Mouse (Mus musculus) mesoderm, embryonic 11.5 days (tissue): ENCODE data around the gene 1700011L22Rik.

Source experiments
- DNase-seq: peaks from one replicate; pipeline ENCODE4 v3.0.0-alpha.2; 2012; ENCODE audit warnings: low read depth, low spot score

The 1700011L22Rik gene

DNA sequence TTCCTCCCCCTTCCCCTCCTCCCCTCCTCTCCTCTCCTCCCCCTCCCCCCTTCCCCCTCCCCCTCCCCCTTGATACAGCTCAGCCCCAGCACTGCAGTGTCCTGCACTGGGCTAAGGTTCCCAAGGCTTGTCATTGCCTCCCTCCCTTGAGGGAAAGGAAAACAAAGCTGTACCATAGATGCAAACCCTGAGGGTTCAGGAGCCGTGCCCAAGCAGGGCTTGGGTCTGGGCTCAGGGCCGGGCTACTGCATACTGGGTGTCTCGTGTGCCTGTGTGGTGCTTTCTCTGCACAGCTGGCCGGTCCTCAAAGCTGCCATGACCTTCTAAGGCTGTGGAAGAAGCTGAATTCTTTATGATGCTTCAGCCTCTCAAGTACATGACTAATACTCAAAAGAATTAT lies 74.8 kb downstream of the 1700011L22Rik start:
- no peak for DNase-seq

DNA sequence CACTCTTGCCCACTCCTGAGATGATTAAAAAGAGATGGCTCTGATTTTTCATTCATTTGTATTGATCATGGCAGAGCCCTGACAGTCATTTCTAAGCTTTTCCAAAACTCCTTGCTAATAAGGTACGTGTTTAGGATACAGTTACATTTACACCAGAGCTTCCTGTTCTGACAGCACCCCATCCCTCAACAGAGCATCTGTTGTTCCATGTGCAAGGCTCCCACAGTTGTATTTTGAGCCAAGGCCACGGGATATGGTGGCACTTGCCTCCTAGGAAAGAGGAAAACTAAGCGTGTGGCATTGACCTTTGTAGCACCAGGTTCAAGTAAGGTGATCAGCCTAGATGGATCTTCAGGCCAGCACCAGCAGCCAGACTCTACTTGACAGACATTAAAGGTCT lies 83.1 kb downstream of the 1700011L22Rik start:
- DNase-seq, result no peak

DNA sequence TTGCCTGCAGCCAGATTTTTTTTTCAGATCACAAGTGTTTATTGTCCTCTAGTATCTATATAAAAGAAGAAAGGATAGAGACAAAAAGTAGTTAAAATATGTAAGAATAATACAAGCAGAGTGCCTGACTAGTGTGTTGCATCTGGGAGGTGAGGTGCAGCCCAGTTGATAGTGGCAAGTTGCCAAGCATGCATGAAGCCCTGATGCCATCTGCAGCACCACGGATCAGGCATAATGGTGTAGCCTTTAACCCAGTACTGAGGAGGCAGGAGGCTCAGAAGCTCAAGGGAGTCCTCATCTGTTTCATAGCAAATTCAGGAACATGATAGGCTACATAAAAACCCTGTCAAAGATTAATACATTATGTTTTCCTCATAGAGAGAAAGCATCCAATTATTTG lies 84.0 kb downstream of the 1700011L22Rik start:
- no peak for DNase-seq

DNA sequence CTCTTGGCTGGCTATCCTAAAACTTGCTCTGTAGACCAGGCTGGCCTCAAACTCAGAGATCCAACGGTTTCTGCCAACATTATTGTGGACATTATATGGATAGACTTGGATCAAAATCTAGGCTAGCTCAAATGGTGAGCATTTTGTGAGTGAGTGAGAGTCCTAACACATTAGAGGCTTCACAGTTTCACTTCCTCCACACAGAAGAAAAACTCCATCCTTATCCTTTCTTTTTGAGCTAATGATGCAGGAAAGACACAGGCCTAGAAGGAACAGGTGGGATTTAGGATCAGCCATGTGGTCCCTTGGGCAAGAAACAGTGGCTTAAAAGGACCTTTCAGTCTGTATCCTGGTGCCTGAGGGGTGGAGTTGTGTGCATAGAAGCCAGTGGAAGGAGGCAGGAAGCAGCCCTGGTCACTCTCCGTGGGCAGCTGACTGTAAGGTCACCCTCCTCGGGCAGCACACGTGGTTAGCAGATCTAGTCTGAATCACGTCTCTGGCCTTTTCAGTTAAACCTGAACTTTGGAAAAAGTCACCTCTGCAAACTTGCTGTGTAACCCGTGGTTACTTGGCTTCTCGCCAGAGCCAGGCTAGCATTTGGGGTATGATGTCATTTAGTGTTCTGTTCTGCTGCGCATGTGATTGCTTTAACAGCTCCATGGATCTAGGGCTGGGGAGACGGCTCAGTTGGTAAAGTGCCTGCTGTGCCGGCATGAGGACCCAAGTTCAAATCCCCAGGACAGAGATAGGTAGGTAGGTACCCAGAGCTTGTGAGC lies 85.6 kb downstream of the 1700011L22Rik start:
- peak; percentile 43 for DNase-seq

DNA sequence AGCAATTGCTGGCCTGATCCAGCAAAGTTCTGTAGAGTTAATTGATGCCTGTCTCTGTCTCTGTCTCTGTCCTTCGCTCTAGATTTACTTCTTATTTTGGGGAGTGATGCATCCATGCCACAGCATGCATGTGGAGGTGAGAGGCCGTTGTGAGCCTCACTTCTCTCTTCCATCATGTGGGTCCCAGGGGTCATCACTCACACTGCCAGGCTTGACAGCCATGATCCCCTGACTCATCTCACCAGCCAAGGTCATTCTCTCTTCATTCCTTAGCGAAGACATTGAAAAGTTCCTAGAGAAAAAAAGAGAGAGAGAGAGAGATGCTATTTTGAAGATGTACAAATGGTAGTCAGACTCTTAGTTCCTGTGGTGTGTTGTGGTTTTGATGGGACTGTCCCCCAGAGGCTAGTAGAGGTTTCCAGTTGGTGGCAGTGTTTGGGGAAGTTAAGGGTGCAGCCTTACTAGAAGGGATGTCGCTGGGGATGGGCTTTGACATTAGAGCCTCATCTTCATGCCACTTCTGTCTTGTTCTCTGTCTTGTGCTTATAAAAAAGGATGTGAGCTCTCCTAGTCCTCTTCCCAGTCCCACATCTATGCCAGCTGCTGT lies 87.1 kb downstream of the 1700011L22Rik start:
- DNase-seq, result no peak
